Mouse (Mus musculus): ENCODE data around the gene Anks3. TPM values are rescaled to one million over a fixed set of nuclear protein-coding genes. Genes with fewer than 3 reads are reported as not detected.
A peak's percentile ranks its signal among the peaks of the same experiment; 100 is the strongest.

Anks3 gene
- total and polyA plus RNA-seq, 3 experiments, result 30.8 to 45.3 (median 33.9) TPM

DNA sequence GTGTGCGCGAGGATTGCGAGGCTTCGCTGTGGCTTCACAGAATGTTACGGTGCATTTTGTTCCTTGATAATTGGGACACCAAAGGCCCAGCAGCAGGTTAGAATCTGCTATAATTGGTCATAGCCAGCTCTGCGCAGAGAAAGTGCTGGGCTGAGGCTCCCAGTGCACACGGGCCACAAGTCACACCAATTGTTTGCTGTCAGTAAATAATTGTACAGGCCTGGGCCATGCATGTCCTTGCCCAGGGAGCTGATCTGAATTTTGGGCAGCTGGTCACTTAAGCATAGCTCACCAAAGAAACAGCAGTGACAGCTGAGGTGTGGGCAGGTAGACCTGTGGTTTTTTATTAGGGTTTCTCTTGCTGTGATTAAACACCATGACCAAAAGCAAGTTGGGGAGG, 36.0 kb downstream of the Anks3 start:
- DNase-seq, result no peak

DNA sequence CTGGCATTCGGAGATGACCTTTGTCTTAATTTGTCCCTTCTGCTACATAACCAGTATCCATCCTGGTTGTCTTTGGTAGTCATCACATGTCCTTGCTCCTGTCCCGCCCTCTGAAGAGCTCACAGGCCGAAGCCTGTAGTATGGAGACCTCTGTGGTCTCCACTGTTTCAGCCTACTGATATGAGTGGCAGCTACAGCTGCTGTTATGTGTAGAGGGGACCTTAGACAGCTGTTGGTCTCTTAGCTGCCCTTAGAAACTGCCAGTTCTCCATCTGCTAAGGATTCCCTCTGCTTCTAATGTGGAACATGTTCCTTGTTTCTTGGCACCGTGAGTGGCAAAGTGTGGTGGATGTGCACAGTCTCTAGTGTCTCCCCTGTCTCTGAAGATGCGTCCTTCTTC, 40.0 kb downstream of the Anks3 start:
- DNase-seq, result no peak

GRCm38 (mm10) chr16:4922481-4922880, 41.5 kb downstream of the Anks3 start:
- DNase-seq, result no peak

DNA sequence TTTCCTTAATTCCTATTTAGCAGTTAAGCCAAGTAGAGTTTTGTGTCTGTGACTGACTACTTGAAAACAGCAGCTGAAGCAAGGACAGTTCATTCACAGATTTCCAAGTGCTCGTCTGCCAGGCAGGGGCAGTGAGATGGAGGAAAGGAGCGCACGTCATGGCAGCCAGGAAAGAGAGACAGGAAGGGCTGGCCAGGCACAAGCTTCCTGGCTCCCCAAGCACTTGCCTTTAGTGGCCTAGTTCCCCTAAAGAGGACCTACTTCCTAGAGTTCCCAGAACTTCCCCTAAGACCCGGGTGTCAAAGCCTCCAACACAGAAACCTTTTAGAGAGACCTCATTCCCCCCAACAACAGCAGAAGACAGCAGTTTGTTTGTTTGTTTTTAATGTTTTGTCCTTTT, 43.4 kb downstream of the Anks3 start:
- DNase-seq, result no peak

- no peak for DNase-seq
These were observed 47.4 kb downstream of the Anks3 start for GRCm38 (mm10) chr16:4916608-4917007.

- DNase-seq, result no peak
These were observed 48.1 kb downstream of the Anks3 start for GRCm38 (mm10) chr16:4915931-4916330.

GRCm38 (mm10) chr16:4913783-4914735, 49.9 kb downstream of the Anks3 start:
- peak; percentile 86 for DNase-seq

DNA sequence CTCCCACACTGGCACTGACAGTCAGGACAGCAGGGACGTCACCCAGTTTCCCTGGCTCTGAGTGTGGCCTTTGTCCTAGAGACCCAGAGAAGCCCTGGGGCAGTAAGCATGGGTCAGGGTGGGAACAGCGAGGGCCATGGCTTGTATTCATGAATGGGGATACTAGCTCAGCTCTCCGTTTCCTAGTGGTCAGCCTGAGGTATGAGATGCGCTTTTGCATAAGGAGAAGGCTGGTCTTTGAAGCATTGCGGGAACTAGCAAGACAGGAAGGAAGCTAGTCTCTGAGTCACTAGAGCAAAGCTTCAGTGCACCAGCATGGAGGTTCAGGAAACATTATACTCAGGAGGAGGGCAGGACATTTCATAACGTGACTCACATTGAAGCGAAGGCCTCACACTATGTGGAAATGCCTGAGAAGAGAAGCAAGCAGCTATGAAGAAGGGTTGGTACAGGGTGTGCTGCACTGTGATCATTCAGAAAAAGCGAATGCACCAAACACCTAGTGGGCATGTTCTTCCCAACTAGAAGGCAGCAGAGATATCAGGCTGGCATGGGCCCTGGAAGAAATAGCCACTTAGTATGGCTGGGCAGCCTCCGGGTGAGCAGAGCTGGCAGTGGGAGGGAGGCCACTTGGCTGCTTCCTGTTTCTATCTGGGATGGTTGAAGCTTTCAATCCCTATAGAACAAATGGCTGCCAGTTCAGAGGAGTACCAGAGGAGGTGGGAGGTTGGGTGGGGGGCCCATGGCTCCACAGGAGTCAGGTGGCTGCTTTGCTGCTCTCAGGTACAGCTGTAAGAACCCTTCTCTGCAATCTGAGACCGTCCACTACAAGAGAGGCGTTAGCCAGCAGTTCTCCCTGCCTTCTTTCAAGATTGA, 50.9 kb downstream of the Anks3 start:
- peak; percentile 58 for DNase-seq

GRCm38 (mm10) chr16:4912074-4912648, 51.8 kb downstream of the Anks3 start:
- no peak for DNase-seq

DNA sequence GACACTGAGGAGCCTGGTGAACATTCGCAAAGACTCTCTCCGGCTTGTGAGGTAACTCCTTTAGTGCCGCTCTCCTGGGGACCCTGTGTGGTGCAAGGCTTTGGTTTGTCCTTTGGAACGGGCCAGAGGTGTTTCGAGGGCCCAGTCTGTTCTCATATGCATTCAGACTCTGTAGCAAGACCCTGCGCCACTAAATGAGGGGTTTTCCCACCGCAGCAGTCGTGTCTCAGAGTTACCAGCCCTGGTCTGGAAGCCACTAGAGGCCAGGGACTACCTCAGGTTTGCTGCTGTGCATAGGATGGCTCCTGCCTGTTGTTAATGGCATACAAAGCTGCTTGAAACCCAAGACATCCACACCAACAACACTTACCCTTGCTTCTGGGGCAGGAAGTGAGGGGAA, 53.2 kb downstream of the Anks3 start:
- DNase-seq, result no peak

DNA sequence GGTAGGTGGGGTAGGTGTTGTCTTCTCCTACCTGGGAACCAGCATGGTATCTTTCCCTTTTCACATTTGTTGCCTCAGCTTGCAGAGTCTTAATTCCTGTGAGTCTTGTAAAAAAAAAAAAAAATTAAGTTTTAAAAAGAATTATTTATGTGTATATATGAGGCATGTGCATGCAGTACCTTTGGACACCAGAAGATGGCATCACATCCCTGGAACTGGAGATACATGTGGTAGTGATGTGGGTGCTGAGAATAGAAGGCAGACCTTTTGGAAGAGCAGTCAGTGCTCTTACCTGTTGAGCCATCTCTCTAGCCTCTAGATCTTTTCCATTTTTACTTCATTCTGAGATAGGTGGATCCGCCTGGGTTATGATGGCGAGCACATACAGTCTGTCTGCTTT, 54.3 kb downstream of the Anks3 start:
- no peak for DNase-seq

DNA sequence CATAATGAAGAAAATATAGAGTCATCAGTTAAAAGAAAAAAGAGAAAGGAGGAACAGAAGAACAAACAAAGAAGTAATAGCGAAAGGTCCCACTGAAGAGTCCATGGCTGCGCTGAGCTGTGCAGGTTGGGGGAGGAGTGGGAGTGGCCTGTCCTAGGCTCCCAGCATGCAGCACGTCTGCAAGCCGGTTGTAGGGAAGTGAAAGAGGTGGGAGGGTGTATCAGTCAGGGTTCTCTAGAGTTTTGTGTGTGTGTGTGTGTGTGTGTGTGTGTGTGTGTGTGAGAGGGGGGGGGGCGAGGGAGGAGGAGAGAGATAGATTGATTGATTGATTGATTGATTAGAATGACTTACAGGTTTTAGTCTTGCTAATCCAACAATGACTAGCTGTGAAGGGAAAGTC, 56.0 kb downstream of the Anks3 start:
- no peak for DNase-seq

GRCm38 (mm10) chr16:4907386-4907785, 56.6 kb downstream of the Anks3 start:
- DNase-seq, result no peak

DNA sequence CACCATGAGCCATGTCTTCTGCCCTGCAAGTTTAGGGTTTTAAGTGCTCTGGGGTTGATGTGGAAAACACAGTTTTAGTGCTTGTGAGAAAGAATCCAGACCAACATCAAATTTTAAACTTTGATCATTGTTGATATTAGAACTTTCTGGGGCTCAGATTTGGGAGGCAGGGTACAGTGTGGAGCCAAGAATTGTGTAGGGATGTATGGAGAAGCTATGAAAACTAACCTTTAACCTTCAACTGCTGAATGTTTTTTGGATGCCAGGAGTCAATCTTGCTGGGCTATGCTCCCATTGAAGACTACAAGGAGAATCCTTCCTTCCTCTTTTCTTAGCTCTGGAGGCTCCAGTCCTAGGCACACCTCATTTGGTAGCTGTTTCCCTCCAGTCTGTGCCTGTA, 57.4 kb downstream of the Anks3 start:
- no peak for DNase-seq

DNA sequence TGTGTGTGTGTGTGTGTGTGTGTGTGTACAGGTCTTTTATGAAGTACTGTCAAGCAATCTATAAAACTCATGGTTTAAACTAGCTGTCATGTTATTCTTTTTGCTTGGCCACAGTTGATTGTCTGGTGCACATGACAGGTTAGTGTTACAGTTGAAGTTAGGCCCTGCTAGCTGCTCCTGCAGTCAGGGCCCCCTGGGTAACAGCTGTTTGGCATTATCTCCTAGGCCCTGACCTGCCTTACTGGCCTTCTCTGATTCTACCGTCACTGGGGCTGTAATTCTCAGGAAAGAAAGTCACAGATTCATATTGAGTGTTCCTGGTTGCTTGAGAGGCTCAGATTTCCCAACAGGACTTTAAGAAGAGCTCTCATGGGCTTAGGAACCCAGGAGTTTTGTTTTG, 58.4 kb downstream of the Anks3 start:
- no peak for DNase-seq

GRCm38 (mm10) chr16:4904878-4905277, 59.1 kb downstream of the Anks3 start:
- no peak for DNase-seq

DNA sequence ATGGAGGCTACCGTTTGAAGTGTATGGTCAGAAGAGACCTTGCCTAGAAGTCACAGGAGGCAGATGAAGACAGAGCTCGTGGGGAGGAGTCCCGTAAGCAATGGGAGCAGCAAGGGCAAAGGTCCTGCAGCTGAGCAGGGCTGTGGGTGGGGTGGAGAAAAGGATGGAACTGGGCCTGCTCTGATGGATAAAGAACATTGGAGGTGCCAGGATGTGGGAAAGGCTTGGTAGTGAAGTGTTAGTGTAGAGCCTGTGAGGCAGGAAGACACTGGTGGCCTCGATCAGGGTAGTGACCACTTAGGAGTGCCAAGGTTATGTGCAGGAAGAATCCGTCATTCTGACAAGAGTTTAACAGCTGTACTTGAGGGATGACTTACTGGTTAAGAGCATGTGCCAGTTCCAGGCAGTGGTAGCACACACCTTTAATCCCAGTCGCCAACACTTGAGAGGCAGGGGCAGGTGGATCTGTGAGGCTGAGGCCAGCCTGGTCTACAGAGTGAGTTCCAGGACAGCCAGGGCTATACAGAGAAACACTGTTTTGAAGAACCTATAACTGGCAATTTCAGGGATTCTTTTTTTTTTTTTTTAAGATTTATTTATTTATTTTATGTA, 60.4 kb downstream of the Anks3 start:
- DNase-seq, result peak; percentile 52

DNA sequence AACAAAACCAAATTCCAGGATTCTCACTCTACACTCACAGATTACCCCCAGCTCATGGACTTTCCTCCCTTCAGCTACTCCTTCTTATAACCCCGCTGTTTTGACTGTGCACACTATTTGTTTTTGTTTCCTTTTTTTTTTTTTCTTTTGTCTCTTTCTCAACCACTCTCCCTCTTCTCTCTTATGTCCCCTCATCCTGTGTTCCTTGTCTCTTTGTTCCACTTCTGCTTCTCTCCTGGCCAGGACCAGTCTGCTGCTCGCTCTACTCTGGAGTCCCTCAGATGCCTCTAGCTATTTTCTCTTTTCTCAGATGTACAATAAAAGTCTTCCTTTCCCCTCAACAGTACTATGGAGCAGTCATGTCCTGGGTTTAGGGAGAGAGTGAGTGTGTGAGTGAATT, 61.6 kb downstream of the Anks3 start:
- no peak for DNase-seq

DNA sequence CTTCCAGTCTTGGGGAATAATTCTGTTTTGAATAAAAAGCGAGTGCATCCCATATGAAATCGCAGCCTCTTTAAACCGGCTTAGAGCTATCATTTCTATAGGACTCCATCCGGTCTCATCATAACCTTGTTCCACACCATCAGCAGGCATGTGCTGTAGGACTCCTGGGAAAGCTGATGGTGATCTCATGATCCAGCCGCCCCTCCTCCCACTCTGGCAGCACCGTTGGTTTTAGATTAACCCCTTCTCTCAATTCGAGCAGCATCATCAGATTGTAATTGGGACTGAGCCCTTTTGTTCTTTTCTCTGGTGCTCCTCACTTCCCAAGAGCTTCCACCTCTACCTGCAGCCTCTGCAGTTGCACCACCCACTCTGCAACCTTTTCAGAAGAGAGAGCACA, 62.8 kb downstream of the Anks3 start:
- DNase-seq, result no peak

- no peak for DNase-seq
These were observed 64.3 kb downstream of the Anks3 start for GRCm38 (mm10) chr16:4899711-4900110.

- DNase-seq, result no peak
These were observed 65.1 kb downstream of the Anks3 start for GRCm38 (mm10) chr16:4898881-4899280.

GRCm38 (mm10) chr16:4897146-4897730, 66.8 kb downstream of the Anks3 start:
- no peak for DNase-seq

Data from adrenal gland, adult 2 months (tissue).